Comparison of ENCODE assay signal across 21 mouse cellular contexts in genomic region chr3:41179037-41179880, GRCm38 (mm10).
A peak's percentile ranks its signal among the peaks of the same experiment; 100 is the strongest.
DNase-seq lines count a peak whose midpoint lies in the region; ATAC-seq and TF ChIP-seq lines count a peak whose summit lies in the region.
"Had no signal": no experiment of that assay in that cellular context is flagged by ENCODE, and none has a peak within 500 bp of the region (broad histone marks: within the 10 kb centered on the region; RNA-seq: fewer than 3 reads in every experiment).

No protein-coding gene starts in this region.

- peak overlapping the region; percentile 23; the same call in 1 of the 2 replicates for H3K4me2 ChIP-seq in liver, postnatal 0 days (ENCODE audit: low read depth, low read length)
- H3K4me2 ChIP-seq in forebrain, embryonic 12.5 days: no peak overlapping the region

- peak; percentile 67 for DNase-seq in heart, embryonic 10.5 days (ENCODE audit: low spot score)
- DNase-seq in heart, adult 9 months (ENCODE audit: low spot score in 2 of 2): no peak
- DNase-seq in c-Kit-positive CD71-positive TER-119-positive erythroid progenitor cells, embryonic 14.5 days (ENCODE audit: low spot score): peak; percentile 56
- DNase-seq in liver: peak; percentile 76
- DNase-seq in liver, postnatal 0 days: peak; percentile 40
- DNase-seq in limb, embryonic 10.5 days (ENCODE audit: low spot score): no peak
- no peak for DNase-seq in adrenal gland, postnatal 36 days
- DNase-seq: adrenal gland, postnatal 14 days; cerebellum, adult 8-10 months; gastrocnemius, postnatal 36 days; heart, postnatal 36 days; kidney, adult 2 months; kidney, postnatal 10 days; lung, postnatal 14 days; right cerebral cortex, postnatal 25 days had no signal

- H3K27me3 ChIP-seq in heart, embryonic 10.5 days (ENCODE audit: insufficient read depth, poor library complexity, severe bottlenecking): no peaks in the 10 kb centered on the region
- H3K27me3 ChIP-seq in liver, postnatal 0 days (ENCODE audit: insufficient read depth, low read length): no peaks in the 10 kb centered on the region
- no peaks in the 10 kb centered on the region for H3K27me3 ChIP-seq in limb, embryonic 10.5 days (ENCODE audit: low read depth, poor library complexity, severe bottlenecking)
- H3K27me3 ChIP-seq in forebrain, embryonic 12.5 days: no peaks in the 10 kb centered on the region

- TF ChIP-seq EP300 in liver, postnatal 0 days (IDR thresholded peaks at IDR 0.05; ENCODE audit: low read depth): peak; percentile 91

- H3K4me1 ChIP-seq in heart, embryonic 10.5 days: peaks cover 32% of the 10 kb centered on the region
- peaks cover 12% of the 10 kb centered on the region for H3K4me1 ChIP-seq in liver, postnatal 0 days (ENCODE audit: insufficient read depth)
- H3K4me1 ChIP-seq in limb, embryonic 10.5 days: peaks cover 7% of the 10 kb centered on the region; the same call in 1 of the 2 replicates
- 0 out of 2 replicates have a peak, but pooled peaks cover 4% of the 10 kb centered on the region for H3K4me1 ChIP-seq in forebrain, embryonic 12.5 days

- no peak overlapping the region for H3K9ac ChIP-seq in liver, postnatal 0 days (replicated peaks)
- no peak overlapping the region for H3K9ac ChIP-seq in forebrain, embryonic 12.5 days

- no peaks in the 10 kb centered on the region for H3K9me3 ChIP-seq in heart, embryonic 10.5 days
- no peaks in the 10 kb centered on the region for H3K9me3 ChIP-seq in liver, postnatal 0 days (ENCODE audit: low read length)
- no peaks in the 10 kb centered on the region for H3K9me3 ChIP-seq in limb, embryonic 10.5 days (replicated peaks)
- no peaks in the 10 kb centered on the region for H3K9me3 ChIP-seq in forebrain, embryonic 12.5 days
- H3K9me3 ChIP-seq: embryonic facial prominence, embryonic 10.5 days; G1E had no signal

- ATAC-seq in liver, postnatal 0 days: peak; percentile 89
- no peak for ATAC-seq in forebrain, embryonic 12.5 days (ENCODE audit: low FRiP score)
- ATAC-seq: forebrain, embryonic 16.5 days; hindbrain, postnatal 0 days; midbrain, embryonic 16.5 days had no signal

- no peaks in the 10 kb centered on the region for H3K36me3 ChIP-seq in heart, embryonic 10.5 days
- no peaks in the 10 kb centered on the region for H3K36me3 ChIP-seq in liver, postnatal 0 days (replicated peaks; ENCODE audit: insufficient read depth, low read length)
- H3K36me3 ChIP-seq in limb, embryonic 10.5 days: no peaks in the 10 kb centered on the region
- H3K36me3 ChIP-seq in forebrain, embryonic 12.5 days (replicated peaks): no peaks in the 10 kb centered on the region
- H3K36me3 ChIP-seq: embryonic facial prominence, embryonic 10.5 days; G1E had no signal

- 69% methylated on average over 4 of the region's 4 CpGs for WGBS in heart, embryonic 10.5 days
- 54% methylated on average over 4 of the region's 4 CpGs for WGBS in liver, postnatal 0 days (ENCODE audit: insufficient replicate concordance)
- 76% methylated on average over 4 of the region's 4 CpGs for WGBS in limb, embryonic 10.5 days
- WGBS in forebrain, embryonic 12.5 days: 83% methylated on average over 4 of the region's 4 CpGs

- TF ChIP-seq CTCF in liver, postnatal 0 days (IDR thresholded peaks at IDR 0.05; ENCODE audit: low read depth): no peak

- H3K4me3 ChIP-seq in heart, embryonic 10.5 days: no peak overlapping the region
- no peak overlapping the region for H3K4me3 ChIP-seq in liver, postnatal 0 days (ENCODE audit: low read depth, low read length)
- H3K4me3 ChIP-seq in limb, embryonic 10.5 days: no peak overlapping the region
- no peak overlapping the region for H3K4me3 ChIP-seq in forebrain, embryonic 12.5 days (replicated peaks)
- H3K4me3 ChIP-seq: embryonic facial prominence, embryonic 10.5 days had no signal

- no peak overlapping the region for H3K27ac ChIP-seq in heart, embryonic 10.5 days
- H3K27ac ChIP-seq in liver, postnatal 0 days (ENCODE audit: low read depth): 0 out of 2 replicates have a peak overlapping the region, but pooled peaks have one; percentile 2
- no peak overlapping the region for H3K27ac ChIP-seq in limb, embryonic 10.5 days
- H3K27ac ChIP-seq in forebrain, embryonic 12.5 days: no peak overlapping the region
- H3K27ac ChIP-seq: embryonic facial prominence, embryonic 10.5 days; hindbrain, postnatal 0 days had no signal

Comparison
In these comparisons a context has a peak if more than half of its experiments do, and no peak if none do; other contexts are left out.
1. DNase-seq: peak in heart, embryonic 10.5 days (single experiment), c-Kit-positive CD71-positive TER-119-positive erythroid progenitor cells, embryonic 14.5 days (single experiment), liver (single experiment) and liver, postnatal 0 days (single experiment); none in heart, adult 9 months (0 of 2), limb, embryonic 10.5 days (single experiment) and adrenal gland, postnatal 36 days (0 of 2).